Comparison of ENCODE assay signal across 7 mouse cellular contexts in genomic region chr8:123065214-123066100, GRCm38 (mm10). TPM values are rescaled to one million over a fixed set of nuclear protein-coding genes. Genes with fewer than 3 reads are reported as not detected.
DNase-seq lines count a peak whose midpoint lies in the region; ATAC-seq and TF ChIP-seq lines count a peak whose summit lies in the region.

No protein-coding gene starts in this region.

- H3K9me3 ChIP-seq in intestine, postnatal 0 days (ENCODE audit: control insufficient read depth) = no peaks in the 10 kb centered on the region
- no peaks in the 10 kb centered on the region for H3K9me3 ChIP-seq in midbrain, embryonic 12.5 days

- peak; percentile 92 for DNase-seq in adrenal gland, adult 8-10 months
- peak; percentile 95 for DNase-seq in embryo, embryonic 9.5 days (ENCODE audit: extremely low spot score)
- DNase-seq in gastrocnemius, postnatal 4 days (ENCODE audit: low spot score in 2 of 2) = peak; percentile 94 to 96
- DNase-seq in left cerebral cortex, postnatal 4 days = peak; percentile 98

- peak overlapping the region; percentile 87 for H3K4me2 ChIP-seq in intestine, postnatal 0 days (replicated peaks; ENCODE audit: low read depth)
- peak overlapping the region; percentile 80 for H3K4me2 ChIP-seq in midbrain, embryonic 12.5 days (replicated peaks)

- H3K4me1 ChIP-seq in intestine, postnatal 0 days (replicated peaks; ENCODE audit: control insufficient read depth, insufficient read depth, low read length) = peaks cover 4% of the 10 kb centered on the region; the same call in 1 of the 2 replicates
- H3K4me1 ChIP-seq in midbrain, embryonic 12.5 days = peaks cover 27% of the 10 kb centered on the region
- H3K4me1 ChIP-seq in small intestine, adult 2 months (ENCODE audit: control insufficient read depth, insufficient read depth, insufficient read length, low read length) = peaks cover 8% of the 10 kb centered on the region

- peak; percentile 87; the same call in 1 of the 2 replicates for TF ChIP-seq POLR2A in small intestine, adult 2 months (IDR thresholded peaks at IDR 0.05; ENCODE audit: low read depth, low read length)

- intact Hi-C loops in left cerebral cortex, postnatal 4 days (cut with DNase I) = no loop called here

- peak overlapping the region; percentile 98 for H3K4me3 ChIP-seq in intestine, postnatal 0 days (ENCODE audit: low read depth, low read length)
- peak overlapping the region; percentile 97 for H3K4me3 ChIP-seq in midbrain, embryonic 12.5 days
- peak overlapping the region; percentile 71 for H3K4me3 ChIP-seq in small intestine, adult 2 months (ENCODE audit: low read depth, low read length)

- WGBS in intestine, postnatal 0 days = under 1% methylated on average over 84 of the region's 84 CpGs
- under 1% methylated on average over 84 of the region's 84 CpGs for WGBS in midbrain, embryonic 12.5 days
- under 1% methylated on average over 84 of the region's 84 CpGs for WGBS in small intestine, adult 2 months

- no peaks in the 10 kb centered on the region for H3K27me3 ChIP-seq in intestine, postnatal 0 days (replicated peaks; ENCODE audit: control insufficient read depth, insufficient read depth, low read length)
- H3K27me3 ChIP-seq in midbrain, embryonic 12.5 days = no peaks in the 10 kb centered on the region
- H3K27me3 ChIP-seq in small intestine, adult 2 months (ENCODE audit: control insufficient read depth, insufficient read depth, low read length) = no peaks in the 10 kb centered on the region

- H3K36me3 ChIP-seq in intestine, postnatal 0 days (ENCODE audit: control insufficient read depth, insufficient read depth) = 0 out of 2 replicates have a peak, but pooled peaks cover 6% of the 10 kb centered on the region
- H3K36me3 ChIP-seq in midbrain, embryonic 12.5 days = peaks cover 9% of the 10 kb centered on the region
- peaks cover 2% of the 10 kb centered on the region; the same call in 1 of the 2 replicates for H3K36me3 ChIP-seq in small intestine, adult 2 months (ENCODE audit: control insufficient read depth, insufficient read depth, low read length)

- ATAC-seq in intestine, postnatal 0 days = peak; percentile 98
- ATAC-seq in midbrain, embryonic 12.5 days (ENCODE audit: low FRiP score, low read depth) = peak; percentile 96

- TF ChIP-seq CTCF in intestine, postnatal 0 days (IDR thresholded peaks at IDR 0.05; ENCODE audit: low read depth) = peak; percentile 81
- TF ChIP-seq CTCF in small intestine, adult 2 months (IDR thresholded peaks at IDR 0.05; ENCODE audit: extremely low read depth, insufficient read length, insufficient replicate concordance, low read depth, low read length) = peak; percentile 54; the same call in 1 of the 2 replicates

- H3K9ac ChIP-seq in intestine, postnatal 0 days (ENCODE audit: low read depth, low read length) = peak overlapping the region; percentile 93
- peak overlapping the region; percentile 94 for H3K9ac ChIP-seq in midbrain, embryonic 12.5 days (replicated peaks)

- H3K27ac ChIP-seq in intestine, postnatal 0 days (ENCODE audit: low read depth, low read length) = peak overlapping the region; percentile 93
- peak overlapping the region; percentile 91 for H3K27ac ChIP-seq in midbrain, embryonic 12.5 days (replicated peaks)
- peak overlapping the region; percentile 86 for H3K27ac ChIP-seq in small intestine, adult 2 months (ENCODE audit: insufficient read depth, low read depth, low read length)

RNA-seq across cellular contexts. Expression of gene Spg7, which starts 2.7 kb away (rescaled TPM):
- total RNA-seq in adrenal gland, adult 8-10 months (2022) = 100 to 1,000 TPM in 1 of 4 experiments, 10 to 100 TPM in 3; 85.0 to 103 (median 86.7) TPM
- total RNA-seq in gastrocnemius, postnatal 4 days (2021) = 10 to 100 TPM; 61.0 to 63.2 TPM
- 44.7 and 46.1 TPM in 2 replicates for polyA plus RNA-seq in intestine, postnatal 0 days (2015; fragmentation: Nextera tagmentation; extraction: Ambion mirVana)
- 10 to 100 TPM; 73.8 to 79.7 TPM for total RNA-seq in left cerebral cortex, postnatal 4 days (2021)
- polyA plus RNA-seq in midbrain, embryonic 12.5 days (2016; fragmentation: Nextera tagmentation; extraction: Ambion mirVana) = 58.7 and 67.9 TPM in 2 replicates
- polyA plus RNA-seq in small intestine, adult 2 months (2012; rRNA removed) = 54.1 and 132 TPM in 2 replicates

RNA-seq across cellular contexts. Expression of gene Ankrd11, which starts 23.4 kb away (rescaled TPM):
- 100 to 1,000 TPM in 2 of 4 experiments, 10 to 100 TPM in 2; 85.8 to 116 (median 97.7) TPM for total RNA-seq in adrenal gland, adult 8-10 months (2022)
- 10 to 100 TPM; 81.1 to 92.9 TPM for total RNA-seq in gastrocnemius, postnatal 4 days (2021)
- 41.2 and 47.9 TPM in 2 replicates for polyA plus RNA-seq in intestine, postnatal 0 days (2015; fragmentation: Nextera tagmentation; extraction: Ambion mirVana)
- total RNA-seq in left cerebral cortex, postnatal 4 days (2021) = 100 to 1,000 TPM; 138 to 143 TPM
- polyA plus RNA-seq in midbrain, embryonic 12.5 days (2016; fragmentation: Nextera tagmentation; extraction: Ambion mirVana) = 64.9 and 66.5 TPM in 2 replicates
- 23.9 and 79.9 TPM in 2 replicates for polyA plus RNA-seq in small intestine, adult 2 months (2012; rRNA removed)

RNA-seq across cellular contexts. Expression of gene Rpl13, which starts 36.7 kb away (rescaled TPM):
- 100 to 1,000 TPM; 669 to 739 (median 714) TPM for total RNA-seq in adrenal gland, adult 8-10 months (2022)
- 100 to 1,000 TPM; 798 to 871 TPM for total RNA-seq in gastrocnemius, postnatal 4 days (2021)
- polyA plus RNA-seq in intestine, postnatal 0 days (2015; fragmentation: Nextera tagmentation; extraction: Ambion mirVana) = 948 and 1,014 TPM in 2 replicates
- 100 to 1,000 TPM; 539 to 588 TPM for total RNA-seq in left cerebral cortex, postnatal 4 days (2021)
- 1,023 and 1,075 TPM in 2 replicates for polyA plus RNA-seq in midbrain, embryonic 12.5 days (2016; fragmentation: Nextera tagmentation; extraction: Ambion mirVana)
- polyA plus RNA-seq in small intestine, adult 2 months (2012; rRNA removed) = 2,280 and 2,994 TPM in 2 replicates

RNA-seq across cellular contexts. Expression of gene Cpne7, which starts 51.7 kb away (rescaled TPM):
- 1 to 10 TPM; 7.7 to 9.7 (median 8.8) TPM for total RNA-seq in adrenal gland, adult 8-10 months (2022)
- 1 to 10 TPM in 1 of 2 experiments, under 1 TPM in 1; 0.80 to 2.4 TPM for total RNA-seq in gastrocnemius, postnatal 4 days (2021)
- 0.46 and 0.67 TPM in 2 replicates for polyA plus RNA-seq in intestine, postnatal 0 days (2015; fragmentation: Nextera tagmentation; extraction: Ambion mirVana)
- 10 to 100 TPM; 39.2 to 59.4 TPM for total RNA-seq in left cerebral cortex, postnatal 4 days (2021)
- polyA plus RNA-seq in midbrain, embryonic 12.5 days (2016; fragmentation: Nextera tagmentation; extraction: Ambion mirVana) = 0.45 and 0.60 TPM in 2 replicates
- polyA plus RNA-seq in small intestine, adult 2 months (2012; rRNA removed) = 0.77 and 0.94 TPM in 2 replicates

Comparison
In these comparisons a context has a peak if more than half of its experiments do, and no peak if none do; other contexts are left out.
1. Peak in every context shown above with its lines: DNase-seq, ATAC-seq, H3K4me3 ChIP-seq and H3K27ac ChIP-seq.